Mouse (Mus musculus) WW6 (cell line): ENCODE measurements at regions not wholly inside any gene's neighbourhood (a gene's known extent, or its start where the extent isn't known, plus 50 kb on each side); places are given as distances from the start of the nearest gene placed in this dataset.
A peak's percentile ranks its signal among the peaks of the same experiment; 100 is the strongest.

ENCODE experiments used
- DNase-seq: peaks from one replicate; pipeline ENCODE4 v3.0.0-alpha.2; 2013; ENCODE audit warnings: low read depth, low spot score

- DNase-seq: peak; percentile 40
Measured at GRCm38 (mm10) chr5:111893905-111894311, 160.2 kb downstream of the Gm26897 start.

DNA sequence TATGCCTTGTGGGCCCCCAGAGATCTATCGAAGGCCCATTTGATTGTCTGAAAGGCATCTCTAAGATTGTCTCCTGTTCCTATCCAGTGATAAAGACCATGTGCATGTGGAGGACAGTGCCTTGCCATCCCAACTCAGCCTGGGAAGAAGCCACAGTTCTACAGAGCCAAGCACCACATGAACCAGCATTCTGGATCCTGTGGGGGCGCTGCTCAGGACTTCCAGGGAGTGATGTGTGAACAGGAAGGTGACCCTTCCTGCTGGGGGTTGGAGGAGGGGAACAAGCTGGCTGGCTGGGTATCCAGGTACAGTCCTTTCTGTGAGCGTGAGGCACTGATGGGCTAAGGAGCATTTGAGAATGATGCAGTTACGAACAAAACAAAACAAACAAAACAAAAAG is 163.8 kb downstream of the Gm26897 start:
- no peak for DNase-seq

GRCm38 (mm10) chr5:111898482-111898881 is 164.8 kb downstream of the Gm26897 start:
- no peak for DNase-seq

DNA sequence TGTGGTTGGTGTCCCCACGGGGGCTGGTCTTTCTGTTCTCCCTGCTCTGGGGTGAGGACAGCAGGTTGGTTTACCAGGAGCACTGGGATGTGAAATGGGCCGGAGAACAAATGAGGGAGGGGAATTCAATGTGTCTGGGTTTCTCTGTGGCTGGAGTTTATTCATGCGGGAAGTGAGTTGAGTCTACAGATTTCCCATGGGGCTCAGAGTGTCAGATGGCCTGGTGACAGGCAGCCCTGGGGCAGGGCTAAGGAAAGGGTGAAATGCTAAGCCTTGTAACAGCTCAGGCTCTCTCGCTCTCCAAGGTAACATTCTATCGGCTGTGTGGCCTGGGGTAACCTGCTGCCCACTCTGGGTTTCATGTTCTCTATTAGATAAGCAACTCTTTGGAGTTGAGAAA is 167.5 kb downstream of the Gm26897 start:
- DNase-seq: no peak

GRCm38 (mm10) chr5:111901678-111902077 is 168.0 kb downstream of the Gm26897 start:
- DNase-seq: no peak

GRCm38 (mm10) chr5:111908085-111908484 is 174.4 kb downstream of the Gm26897 start:
- DNase-seq: no peak

DNA sequence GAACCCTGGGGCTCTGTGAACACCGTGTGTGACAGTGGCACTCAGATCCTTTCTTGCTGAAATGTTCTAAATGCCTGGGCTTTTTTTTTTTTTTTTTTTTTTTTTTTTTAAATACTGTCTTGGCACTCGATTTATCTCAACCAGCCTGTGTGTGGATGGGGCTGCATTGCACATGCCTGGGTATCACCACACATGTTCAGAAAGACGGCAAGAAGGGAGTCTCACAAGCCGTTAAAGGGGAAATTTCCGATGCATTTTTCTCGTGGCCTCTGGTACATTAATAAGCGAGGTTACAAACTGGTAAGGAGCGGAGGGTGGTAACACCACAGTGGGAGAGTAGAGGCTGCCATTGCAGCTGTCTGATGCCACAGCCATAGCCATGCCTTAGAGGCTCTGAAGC is 176.8 kb downstream of the Gm26897 start:
- DNase-seq: no peak

DNA sequence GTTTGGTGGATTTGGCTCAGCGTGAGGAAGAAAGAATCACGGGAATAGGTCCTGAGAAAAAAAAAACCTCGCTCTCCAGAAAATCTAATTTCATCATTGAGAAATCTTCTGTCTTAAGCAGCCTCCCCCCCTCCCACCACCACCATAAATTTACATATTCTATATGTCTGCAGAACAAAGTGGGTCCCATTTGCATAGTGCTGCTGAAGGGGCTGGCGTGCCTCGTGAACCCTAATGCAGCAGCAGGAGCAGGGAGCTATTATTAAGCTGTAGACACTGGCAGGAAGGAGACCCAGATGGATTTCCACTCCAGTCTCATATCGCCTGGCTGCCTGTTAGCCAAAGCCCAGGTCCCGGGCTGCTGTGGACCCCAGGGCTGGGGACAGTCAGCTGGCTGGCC is 179.6 kb downstream of the Gm26897 start:
- no peak for DNase-seq

- no peak for DNase-seq
Measured at GRCm38 (mm10) chr5:111914296-111914695, 180.6 kb downstream of the Gm26897 start.

DNA sequence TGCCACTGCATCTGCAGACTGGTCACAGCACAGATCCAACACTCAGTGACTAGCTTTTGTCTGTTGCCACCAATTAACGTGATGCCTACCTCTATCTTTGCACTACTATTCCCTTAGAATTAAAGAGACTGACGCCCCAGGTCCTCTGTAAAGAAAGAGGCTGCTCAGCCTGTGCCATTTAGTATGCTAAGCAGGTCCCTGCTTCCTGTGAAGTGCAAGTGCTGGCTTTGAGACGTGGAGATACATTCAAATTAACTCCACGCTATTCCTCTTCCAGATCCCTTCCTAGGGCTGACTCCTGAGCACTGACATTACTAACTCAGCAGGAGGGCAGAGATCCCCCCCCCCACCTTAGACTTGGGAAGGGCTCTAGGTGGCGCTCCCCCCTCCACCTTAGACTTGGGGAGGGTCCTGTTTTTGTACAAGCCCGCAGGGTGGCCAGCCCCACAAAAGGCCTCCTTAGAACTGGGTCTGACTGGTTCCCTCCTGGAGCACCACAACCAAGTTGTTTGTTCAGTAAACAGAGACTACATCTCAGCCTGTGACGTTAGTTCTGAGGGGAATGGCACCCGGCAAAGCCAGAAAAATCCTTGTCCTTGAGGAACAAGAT is 184.0 kb downstream of the Gm26897 start:
- DNase-seq: no peak

DNA sequence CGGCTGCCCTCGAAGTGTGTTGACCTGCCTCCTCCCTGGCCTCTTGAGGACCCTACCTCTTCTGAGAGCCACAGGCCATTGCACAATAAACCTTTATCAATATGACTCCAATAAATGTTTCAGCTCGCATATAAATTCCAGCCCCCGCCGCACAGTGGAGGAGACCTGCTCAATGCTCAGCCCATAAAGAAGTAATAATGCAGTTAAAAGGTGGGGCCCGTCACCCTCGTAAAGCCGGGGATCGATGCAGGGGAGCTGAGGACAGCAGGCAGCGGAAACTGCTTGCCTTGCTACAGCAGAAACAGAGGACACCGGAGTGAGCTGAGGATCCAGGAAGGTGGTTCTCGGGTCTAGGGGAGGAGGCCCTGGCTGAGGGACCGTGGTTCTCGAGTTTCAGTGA is 185.2 kb downstream of the Gm26897 start:
- no peak for DNase-seq

DNA sequence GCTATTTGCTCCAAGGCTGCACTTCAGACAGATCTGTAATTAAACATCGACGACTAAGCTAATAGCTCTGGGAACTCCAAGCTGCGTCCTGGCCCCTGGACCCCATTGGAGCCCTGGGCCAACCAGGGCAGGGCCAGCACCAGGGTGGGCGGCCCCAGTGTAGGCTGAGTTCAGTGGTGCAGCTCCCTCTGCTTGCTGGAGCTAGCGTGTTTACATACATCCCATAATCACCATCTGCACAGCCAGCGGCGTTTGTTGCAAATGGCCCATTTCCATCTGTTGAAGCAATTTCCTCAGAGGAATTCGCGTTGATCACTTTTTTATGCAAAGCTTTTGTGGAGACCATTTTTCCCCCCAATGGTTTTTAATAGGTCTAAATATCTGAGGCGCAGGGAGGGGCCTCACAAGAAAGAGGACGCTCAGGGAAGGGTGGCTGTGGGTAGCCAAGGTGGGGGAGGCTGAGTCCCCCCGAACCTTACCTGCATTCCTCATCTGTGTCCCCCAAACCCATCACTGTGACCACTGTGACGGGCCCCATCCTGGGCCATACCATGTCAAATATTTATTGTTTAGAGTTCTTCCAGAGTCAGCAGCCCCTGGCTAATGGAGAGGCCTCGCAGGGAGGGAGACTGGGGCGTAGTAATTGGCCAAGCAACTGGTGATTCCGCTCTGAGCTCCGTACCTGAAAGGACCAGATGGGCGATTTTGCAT is 189.4 kb downstream of the Gm26897 start:
- DNase-seq: no peak

DNA sequence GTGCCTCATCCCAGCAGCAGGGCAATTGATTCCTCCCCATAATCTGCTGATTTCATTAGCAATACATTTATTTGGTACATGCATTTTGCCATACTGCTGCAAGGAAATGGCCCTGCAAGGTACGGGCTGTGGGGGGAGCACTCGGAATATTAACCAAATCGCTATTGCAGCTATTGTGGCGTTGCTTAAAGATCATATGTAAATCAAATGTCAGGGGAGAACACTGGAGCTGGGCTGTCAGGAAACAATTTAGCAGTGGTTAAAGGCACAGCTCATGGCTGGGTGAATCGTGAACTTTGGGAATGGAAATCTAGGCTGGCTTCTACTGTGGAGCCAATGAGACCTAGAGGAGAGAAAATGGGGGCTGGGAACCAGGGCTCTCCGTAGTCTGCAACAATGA is 192.0 kb downstream of the Gm26897 start:
- DNase-seq: no peak

- no peak for DNase-seq
Measured at GRCm38 (mm10) chr5:111929180-111929990, 195.7 kb downstream of the Gm26897 start.

- no peak for DNase-seq
Measured at GRCm38 (mm10) chr5:111929991-111930339, 196.2 kb downstream of the Gm26897 start.

DNA sequence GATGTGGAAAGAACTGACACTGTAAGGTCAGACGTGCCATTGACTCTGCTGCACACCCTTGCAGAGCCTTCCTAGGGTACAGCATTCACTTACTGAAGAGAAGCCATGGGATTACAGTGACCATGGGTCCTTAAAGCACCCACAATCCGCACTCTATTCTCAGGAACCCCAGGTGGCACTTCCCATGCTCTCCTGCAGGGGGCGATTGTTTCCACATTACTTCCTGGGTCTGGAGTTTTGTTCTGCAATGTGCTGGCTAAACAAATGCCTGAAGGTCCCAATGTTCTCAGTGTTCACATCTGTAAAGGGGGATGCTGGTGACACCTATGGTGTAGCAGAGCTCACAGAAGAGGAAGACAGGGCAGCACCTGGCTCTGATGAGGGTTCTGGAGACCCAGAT is 198.0 kb downstream of the Gm26897 start:
- no peak for DNase-seq

GRCm38 (mm10) chr5:111935381-111936134 is 201.8 kb downstream of the Gm26897 start:
- no peak for DNase-seq

DNA sequence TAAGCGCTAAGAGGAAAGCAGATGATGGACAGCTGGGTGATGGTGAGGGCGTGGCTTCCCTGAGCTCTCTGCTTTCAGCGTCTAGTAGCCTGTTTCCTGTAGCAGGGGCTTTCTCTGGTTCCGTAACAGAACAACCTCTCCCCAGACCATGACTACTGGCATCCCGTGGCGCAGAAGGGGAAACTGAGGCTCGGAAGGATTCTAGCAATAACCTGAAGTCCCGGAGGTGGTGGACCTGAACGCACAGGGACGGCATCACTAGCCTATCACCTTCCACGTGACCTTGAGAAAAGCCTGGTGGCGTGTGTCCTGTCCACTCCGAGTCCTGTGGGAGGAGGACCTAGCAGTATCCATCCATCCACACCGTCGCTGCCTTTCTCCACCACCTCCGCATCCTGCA is 208.1 kb downstream of the Gm26897 start:
- DNase-seq: no peak

DNA sequence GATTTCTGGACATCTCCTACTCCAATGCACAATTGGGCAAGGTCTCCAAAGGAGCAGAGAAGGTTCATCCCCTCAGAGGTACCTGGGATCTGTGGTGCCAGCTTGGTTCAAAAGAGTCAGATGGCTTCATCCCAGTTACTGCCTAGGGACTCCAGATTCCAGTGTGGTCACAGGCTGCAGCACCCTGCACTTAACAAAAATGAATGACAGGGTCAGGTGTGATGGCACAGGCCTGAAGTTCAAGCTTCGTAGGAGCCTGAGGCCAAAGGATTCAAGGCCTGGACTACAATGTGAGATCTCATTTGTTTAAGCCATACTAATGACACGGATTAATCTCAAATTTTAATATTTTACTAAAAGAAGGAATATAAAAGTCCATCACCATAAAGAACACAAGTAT is 209.1 kb downstream of the Gm26897 start:
- no peak for DNase-seq

DNA sequence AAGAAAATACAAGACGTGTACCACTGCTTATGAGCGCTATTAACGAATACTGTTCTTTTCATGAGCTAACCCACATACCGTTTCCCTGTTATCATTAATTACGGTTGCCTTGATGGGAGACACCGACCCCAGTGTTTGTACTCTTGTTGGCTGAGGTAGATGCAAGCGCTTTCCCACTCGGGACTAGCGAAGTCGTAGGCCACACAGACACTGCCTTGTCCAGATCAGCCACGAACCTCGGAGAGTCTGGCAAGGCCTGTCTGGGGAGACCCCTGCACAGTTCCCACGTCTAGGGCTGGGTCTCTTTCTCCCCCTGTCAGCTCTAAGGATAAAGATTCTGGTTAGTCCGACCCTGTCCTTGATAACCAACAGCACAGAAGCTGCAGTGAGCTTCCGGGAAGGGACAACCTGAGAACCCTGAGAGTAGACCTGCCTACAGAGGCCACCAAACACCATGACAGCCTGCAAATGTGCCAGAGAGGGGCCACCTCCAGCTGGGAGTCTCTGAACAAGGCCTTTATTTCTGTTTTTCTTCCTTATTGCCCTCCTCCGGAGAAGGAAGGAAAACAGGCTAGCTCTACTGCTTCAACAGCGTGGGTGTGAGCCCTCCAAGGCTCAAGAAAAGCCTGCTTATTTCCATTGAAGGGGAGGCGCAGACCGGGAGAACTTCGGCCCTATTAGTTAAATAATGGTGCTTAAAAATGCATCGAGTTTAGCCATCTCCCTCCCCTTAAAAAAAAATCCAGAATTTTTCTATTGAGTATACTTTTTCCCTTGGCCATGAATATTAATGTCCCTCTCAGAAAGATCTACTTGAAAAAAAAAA is 209.8 kb downstream of the Gm26897 start:
- DNase-seq: no peak

DNA sequence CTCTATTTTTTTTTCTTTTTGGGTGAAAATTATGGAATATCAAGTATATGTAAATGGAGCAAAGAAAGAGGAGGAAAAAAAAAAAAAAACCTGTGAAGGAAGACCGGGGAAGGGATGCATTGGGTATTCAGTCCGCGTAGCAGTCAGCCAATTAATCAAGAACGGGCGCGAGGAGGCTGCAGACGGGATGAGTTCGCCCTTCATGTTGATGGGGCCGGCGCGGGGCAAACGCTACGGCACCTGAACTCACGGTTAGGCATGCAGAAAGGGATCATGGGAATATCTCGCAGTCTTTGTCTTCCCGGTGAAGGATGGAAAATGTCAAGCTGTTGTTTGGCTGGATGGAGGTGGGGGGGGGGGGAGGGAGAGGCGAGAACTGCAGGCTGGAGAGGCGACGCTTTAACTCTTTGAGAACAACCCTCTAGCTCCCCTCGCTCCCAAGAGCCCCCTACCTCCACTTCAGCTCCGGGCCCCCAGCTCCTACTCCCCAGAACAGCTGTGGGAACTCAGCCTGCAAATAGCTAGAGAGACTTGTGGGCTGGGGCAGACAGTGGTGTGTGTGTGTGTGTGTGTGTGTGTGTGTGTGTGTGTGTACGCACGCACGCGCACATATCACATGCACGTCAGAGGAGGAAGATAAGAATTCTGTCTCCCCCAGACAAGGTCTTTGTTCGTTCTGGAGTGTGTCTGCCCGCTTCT is 210.7 kb downstream of the Gm26897 start:
- no peak for DNase-seq
